Mouse (Mus musculus) cerebellum, postnatal 4 days (tissue): Measurements from ENCODE around the gene Hspa12b.

Source experiments
- DNase-seq, 2 experiments: peaks; one replicate each; pipeline ENCODE4 v3.0.0; 2022; ENCODE audit warnings: low spot score in 2 of 2, mixed read lengths in 1 of 2

Gene Hspa12b

DNA sequence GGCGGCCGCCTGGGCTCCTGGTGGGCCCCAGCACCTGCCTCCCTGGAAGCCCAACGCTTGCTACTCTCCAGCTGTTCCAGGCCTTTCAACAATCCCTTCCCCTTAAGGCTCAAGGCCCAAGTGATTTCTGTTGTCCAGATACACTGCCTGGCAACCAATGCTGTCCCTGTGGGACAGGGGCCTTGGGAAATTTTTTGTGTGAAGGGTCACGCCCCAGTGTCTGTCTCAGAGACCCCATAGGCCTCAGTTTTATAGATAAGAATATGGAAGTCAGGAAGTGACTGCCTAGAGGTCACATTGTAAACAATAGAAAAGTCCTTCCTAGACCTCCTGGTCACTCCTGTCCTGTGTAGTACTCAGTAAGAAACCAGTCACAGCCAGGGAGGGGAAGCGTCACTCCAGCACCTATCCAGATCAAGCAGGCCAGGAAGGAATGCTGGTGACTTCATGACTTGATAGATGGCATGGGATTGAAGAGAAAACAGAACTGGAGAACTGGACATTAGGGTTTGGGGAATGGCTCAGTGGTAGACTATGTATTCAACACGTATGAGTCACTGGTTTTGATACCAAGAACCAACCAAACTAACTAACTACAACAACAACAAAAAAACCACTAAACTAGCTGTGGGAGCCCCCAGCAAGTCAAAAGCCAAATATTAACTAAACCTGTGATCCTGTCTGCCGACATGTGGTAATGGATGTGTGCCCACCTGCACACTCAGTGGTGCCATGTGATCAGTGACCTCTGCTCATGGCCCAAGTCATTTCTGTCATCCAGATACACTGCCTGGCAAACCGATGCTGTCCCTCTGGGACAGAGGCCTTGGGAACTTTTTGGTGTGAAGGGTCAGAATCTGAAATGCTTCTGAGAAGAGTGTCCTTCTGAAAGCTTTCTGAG lies 21.5 kb downstream of the Hspa12b start:
- DNase-seq: no peak

DNA sequence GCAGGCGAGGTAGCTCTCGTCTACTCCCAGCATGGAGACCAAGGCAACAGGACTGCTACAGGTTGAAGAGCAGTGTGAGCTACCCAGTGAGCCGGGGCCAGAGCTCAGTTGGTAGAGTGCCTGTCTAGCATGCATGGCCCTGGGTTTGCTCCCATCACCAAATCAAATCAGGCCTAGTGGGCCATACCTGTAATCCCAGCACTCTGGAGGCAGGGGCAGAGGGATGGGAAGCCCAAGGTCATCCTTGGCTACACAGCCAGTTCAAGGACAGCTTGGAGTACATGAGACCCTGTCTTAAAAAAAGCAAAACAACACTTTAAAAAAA lies 22.1 kb downstream of the Hspa12b start:
- no peak for DNase-seq

DNA sequence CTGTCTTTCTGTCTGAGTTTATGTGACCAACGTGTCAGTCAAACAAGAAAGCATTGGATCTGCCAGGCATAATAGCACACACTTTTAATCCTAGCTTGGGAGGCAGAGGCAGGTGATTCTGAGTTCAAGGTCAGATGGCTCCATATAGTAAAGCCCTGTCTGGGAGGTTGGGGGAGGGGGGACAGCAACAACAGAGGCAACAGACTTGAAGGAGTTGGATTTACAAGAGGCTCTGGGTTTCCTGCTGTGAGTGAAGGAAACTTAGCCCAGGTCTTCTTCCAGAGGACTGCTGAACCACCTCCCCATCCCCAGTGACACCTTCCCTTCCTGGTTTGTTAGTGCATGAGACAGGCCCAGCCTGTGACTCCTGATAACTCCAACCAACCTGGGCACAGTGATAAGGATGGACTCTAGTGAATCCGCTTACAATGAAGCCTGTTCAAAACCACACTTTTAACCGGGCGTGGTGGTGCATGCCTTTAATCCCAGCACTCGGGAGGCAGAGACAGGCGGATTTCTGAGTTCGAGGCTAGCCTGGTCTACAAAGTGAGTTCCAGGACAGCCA lies 25.2 kb downstream of the Hspa12b start:
- DNase-seq: no peak

DNA sequence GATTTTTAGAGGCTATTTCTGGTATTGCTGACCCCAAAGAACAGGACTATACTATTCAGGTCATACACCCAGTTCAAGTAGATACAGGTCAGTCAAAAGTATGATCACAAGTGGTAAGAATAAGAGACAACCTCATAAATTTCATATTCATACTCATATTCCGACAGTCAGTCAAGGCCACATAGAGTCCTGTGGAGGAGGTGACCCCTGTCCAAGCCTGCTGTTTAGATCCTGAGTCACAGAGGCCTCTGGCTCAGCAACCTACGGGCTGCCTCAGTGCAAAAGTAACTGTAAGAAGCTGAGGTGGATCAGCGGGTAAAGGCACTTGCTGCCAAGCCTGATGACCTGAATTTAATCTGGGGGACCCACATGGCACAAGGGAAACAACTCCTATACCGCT lies 27.0 kb downstream of the Hspa12b start:
- no peak for DNase-seq

DNA sequence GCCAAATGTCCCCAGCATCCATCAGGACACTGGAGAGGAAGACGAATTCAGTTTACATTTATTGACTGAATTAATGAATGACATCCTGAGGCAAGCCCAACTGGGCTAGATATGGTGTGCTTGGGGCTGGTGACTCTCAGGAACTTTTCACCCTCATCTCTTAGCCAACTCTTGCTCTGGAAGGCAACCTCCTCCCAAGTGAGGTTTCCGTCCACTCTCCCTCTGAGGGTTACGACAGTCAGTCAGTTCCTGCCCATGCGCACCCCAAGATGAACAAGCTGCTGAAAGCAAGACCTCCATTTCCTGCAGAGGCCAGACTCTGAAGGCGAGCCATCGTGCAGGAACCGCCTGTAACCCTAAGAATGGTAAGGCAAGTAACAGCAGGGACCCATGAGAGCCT lies 29.9 kb downstream of the Hspa12b start:
- DNase-seq: no peak

DNA sequence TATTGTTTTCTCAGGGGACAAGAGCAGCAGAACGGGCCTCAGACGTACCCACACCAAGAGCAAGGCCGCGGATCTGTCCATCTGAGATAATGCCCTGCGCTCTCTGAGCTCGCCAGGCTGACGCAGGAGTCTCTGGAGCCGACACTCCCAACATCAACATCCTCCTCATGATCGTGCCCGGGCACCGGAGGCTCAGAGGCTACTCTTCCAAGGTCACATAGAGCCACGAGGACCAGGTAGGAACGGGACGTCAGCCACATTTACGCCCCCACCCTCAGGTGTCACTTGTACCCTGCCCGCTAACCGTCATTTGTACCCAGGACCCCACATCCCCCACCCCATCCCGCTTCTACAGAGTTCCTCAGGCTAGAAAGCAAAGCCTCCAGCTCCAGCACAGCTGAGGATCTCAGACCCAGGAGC lies 32.4 kb downstream of the Hspa12b start:
- no peak for DNase-seq

DNA sequence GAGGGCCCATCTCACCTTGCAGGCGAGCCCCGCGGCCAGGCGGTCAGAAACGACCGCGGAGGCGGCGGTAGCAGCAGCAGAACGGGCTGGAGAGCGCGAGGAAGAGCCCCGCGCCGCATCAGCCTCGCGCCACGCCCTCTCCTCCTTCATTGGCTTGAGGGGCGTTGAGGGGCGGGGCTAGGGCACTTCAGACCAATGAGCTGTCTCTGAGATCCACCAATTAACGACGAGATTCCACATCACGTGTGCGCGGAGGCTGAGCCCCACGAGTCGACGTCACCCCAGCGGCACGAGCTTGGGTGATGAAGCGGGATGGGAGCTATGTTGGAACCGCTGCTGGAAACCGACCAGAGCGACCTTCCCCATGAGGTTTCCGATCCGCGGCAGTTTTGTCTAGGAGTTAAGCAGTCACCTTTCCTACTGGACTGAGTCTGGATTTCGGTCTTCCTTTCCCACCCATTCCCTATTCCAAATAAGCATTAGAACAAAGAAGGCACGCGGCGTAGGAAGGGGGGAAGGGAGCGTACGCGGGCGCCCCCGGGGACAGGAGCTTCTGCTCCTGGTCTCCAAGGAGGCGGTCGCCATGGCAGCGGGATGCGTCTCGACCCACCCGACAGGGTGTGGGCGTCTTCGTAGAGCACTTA lies 33.0 kb downstream of the Hspa12b start, which contains the start of gene 1700037H04Rik:
Gene 1700037H04Rik, minus strand, starts transcription at position 144 of the 644 bp plus-strand sequence.
- peak; percentile 88 to 94 for DNase-seq

DNA sequence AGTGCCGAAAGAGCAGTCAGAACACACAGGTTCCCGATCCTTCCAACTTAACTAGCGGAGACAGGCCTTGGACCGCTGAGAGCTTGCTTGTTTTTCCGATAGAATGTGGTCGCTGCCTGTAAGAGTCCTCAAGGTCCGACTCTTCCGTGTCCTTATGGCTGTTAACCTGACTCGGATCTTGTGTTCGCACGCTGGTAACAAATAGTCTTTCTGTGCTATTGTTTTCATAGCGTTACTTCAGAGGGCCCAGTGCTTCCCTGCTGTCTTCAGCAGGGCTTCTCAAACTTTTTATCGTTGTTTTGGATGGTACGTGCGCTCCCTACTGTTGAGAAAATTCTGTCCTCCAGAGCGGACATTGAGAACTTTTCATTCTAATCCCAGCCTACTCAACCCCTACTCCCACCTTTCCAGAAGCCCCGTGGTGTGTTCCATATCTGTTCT lies 33.6 kb downstream of the Hspa12b start:
- DNase-seq: no peak

DNA sequence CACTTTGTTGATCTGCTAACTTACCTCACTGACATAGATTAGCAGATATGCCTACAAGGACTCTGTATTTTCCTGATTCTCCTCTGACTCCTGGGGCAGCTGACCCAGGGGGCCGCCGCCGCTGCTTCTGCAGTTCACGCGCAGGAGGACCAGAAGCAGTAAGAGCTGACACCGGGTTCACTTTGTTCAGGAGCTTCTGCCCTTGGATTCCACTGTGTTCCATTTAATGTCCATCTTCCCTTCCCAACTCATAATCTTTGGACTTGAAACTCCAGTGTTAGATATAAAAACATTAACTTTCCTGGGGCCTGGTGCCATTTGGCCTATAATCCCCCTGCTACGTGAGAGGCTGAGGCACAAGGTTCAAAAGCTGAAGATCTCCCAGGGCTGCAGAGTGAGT lies 36.8 kb downstream of the Hspa12b start:
- DNase-seq: no peak

DNA sequence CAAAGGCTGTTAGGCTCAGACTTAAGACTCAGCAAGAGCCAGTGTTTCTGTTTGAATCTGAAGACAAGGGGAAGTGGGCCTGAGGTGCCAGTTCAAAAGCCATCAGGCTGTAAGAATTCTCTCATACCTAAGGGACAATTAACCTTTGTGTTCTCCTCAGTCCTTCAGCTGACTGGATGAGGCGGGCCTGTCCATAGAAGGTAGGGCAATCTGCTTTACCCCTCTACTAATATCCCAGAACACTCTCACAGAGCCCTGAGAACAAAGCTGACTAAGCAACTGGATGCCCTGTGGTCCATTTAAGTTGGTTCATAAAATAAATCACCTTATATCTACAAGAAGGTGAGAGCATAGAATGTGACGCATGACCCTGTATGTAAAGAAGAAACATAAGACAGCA lies 39.1 kb downstream of the Hspa12b start:
- DNase-seq: no peak

DNA sequence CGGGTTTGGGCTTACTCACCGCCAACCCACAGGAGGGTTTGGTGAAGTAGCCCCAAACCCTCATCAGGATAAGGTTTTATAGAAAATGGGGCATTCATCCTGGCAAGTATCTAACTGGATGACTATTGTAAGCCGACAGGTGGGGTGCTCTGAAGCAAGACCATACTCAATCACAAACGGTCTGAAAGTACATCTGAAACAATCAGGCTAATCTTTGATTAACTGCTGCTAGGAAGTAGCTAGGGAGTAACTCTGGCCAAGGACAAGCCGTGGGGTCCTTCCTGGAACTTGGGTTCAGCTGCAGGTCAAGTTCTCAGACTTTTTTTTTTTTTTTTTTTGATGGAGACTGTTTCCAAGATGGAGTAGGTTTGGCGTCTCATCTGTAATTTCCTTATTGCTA lies 40.9 kb downstream of the Hspa12b start:
- no peak for DNase-seq

DNA sequence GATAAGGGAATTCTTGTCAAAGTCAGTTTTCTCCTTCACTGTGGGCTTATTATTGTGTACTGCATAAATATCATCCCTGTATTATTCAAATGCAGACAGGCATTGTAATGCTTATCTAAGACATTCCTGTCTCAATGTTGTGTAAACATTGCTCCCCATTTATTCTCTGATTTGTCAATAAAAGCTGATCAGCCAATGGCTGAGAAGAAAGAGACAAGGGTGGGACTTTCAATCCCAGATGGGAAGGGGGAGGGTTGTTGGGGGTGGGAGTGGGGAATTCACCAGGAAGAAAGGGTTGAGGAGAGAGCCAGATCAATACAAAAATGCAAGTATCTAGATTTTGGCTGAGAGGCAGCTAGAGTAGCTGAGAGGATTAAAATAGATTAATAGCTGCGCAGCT lies 41.8 kb downstream of the Hspa12b start:
- DNase-seq: no peak

DNA sequence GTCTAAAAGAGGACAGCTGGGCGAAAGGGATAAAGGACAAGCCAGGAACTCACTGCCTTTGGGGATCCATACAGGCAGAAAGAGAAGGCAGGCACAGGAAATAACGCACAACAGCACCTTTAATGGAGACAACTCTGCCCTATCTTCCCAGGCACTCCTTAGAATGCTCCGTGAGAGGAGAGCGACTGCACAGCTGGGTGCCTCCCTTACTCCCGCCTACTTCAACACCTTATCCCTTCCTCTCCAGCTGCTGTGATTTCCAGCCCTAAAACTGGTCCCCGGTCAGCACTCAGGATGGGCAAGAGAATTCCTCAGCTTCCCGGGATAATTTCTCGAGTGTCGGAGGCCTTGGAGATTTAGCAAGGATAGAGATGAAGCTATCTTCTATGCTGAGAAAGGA lies 43.9 kb downstream of the Hspa12b start:
- DNase-seq: no peak

DNA sequence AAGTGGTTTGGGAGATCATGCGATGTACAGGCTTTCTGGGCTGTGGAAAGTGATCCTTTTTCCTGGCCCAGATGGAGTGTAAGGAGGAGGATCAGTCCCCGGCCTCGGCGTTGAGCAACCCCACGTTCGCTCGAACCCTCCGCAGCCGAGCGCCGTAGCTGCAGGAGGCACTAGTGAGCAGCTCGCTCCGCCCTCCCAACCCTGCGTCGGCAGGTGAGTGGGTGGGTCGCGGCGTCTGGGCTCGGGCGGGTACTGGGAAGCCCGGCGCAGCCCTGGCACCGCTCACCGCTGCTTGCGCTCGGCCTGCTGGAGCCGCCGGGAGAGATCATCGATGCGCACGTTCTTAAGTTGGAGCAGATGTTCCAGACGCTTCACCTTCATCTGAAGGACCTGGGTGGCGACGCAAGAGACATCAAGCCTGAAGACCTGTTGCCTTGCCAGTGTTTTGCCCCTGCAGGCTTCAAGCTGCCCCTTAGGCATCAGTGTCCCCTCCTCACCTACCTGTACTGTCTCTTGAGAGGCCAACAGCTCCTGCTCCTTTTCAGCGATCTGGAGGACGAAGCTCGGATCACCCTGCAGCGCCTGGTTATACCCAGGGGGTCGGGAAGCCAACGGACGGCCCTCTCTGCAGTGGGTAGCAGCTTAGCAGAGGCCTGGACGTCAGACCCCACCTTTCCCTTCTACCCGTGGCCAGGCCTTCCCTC lies 44.5 kb downstream of the Hspa12b start:
- peak in 1 of 2 experiments; percentile 42 for DNase-seq

DNA sequence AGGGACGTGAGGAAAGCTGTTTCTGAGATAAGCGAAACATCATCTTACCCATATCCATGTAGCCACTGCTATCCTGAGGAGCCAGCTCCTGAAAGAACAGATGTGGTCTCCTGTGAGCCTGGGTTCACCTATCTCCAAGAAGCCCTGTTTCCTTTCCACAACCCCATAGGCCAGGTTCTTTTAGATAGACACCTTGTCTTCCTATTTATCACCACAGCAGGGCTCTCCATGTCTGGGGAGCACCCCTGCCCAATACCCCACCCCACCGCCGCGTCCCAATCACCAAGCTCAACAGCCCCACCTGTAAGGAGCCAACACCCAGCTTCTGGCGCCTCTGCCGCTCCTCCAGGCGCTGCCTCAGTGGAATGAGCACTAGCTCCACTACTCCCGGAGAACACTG lies 45.2 kb downstream of the Hspa12b start:
- DNase-seq: no peak

DNA sequence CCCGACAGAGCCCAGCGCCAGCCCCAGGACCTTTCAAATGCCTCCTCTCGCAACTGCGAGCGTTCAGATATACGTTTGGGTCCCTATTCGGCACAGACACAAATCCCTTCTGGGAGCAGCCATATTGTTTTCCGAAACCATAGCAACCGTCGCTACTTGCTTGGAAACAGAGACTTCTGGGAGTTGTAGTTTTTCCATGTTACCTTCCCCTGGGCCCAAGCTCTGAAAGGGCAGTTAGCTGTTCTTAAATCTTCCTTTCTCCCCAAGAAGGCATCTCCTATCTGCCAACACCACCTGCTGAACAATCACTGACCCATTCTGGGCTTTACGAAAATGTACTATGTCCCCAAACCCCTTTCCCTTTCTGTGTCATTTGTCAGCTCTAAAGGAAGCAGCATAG lies 47.6 kb downstream of the Hspa12b start:
- peak in 1 of 2 experiments; percentile 38 for DNase-seq

DNA sequence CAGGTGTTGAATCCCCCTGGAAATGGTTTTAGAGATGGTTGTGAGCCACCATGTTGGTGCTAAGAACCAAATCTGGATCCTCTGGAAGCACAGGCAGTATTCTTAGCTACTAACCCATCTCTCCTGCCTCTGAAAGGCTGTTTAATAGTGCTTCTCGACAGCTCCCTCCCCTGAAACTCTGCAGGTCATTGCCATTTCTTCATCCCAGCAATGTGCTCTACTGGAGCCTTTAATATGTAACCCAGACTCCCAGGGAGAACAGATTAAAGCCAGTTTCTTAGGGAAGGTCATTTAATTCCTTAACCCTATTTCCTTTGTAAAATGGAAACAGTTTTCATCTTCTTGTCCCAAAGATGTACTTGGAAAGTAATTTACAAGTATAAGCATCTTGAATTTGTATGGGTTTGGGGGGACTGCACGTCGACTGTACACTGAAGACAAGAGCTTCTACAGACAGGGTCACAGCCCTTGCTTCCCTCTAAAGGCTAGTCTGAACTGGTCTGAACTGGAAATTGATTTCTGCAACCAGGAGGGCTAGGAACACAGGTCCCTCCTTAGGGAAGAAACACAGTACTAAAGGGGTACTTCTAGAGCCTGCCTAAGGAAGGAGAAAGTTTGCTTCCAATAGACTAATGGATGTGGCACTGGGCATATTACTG lies 48.3 kb downstream of the Hspa12b start:
- DNase-seq: no peak

DNA sequence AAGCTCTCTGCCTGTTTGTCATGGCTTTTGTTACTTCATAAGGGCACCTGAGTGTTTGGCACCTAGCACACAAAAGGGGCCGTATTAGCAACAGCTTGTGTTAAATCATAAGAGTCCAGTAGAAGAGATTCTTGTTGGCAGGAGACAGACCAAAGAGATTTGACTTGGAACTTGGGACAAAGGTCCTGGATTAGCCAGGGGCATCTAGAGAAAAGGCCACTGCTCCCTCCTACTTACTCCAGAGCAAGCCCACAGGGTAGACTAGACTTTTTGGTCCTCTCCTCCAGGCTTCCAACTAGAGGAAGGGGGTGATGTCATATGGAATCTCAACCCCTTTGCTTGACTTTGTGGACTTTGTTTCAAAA lies 48.8 kb downstream of the Hspa12b start:
- DNase-seq: no peak

DNA sequence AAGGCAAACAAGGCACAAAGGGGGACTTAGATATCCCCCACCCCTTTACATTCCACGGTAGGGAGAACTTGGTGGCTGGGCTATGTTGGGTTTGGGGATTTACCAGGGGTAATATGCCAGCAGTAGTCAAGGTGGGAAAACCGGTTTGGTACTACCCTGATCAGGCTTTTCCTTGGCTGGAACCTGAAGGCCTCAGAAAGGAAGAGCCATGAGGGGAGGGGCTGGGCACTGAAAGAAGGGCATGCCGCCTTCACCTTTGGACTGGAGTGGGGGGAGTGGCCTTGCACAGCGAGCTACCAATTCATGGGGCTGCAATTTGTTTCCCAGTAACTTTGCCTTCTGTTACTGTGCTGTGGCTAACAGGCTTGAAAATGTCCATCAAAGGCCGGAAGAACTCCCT lies 49.4 kb downstream of the Hspa12b start:
- no peak for DNase-seq

DNA sequence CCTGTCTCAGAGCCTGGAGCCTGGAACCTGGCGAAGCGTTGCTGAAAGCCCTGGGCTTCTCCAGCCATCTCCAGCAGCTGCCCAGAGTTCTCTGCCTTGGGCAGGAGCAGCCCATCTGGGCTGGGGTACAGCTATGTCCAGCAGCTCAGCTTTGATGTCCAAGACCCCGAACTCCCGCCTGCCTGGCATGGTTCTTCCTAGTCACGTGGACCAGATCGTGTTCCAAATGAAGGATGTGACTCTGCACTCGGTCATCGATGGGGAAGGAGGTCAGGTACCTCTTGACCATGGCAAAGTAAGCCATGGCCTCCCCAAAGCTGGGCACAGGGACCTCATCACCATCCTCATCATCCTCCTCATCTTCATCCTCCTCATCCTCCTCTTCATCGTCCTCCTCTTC lies 50.9 kb downstream of the Hspa12b start:
- DNase-seq: no peak

DNA sequence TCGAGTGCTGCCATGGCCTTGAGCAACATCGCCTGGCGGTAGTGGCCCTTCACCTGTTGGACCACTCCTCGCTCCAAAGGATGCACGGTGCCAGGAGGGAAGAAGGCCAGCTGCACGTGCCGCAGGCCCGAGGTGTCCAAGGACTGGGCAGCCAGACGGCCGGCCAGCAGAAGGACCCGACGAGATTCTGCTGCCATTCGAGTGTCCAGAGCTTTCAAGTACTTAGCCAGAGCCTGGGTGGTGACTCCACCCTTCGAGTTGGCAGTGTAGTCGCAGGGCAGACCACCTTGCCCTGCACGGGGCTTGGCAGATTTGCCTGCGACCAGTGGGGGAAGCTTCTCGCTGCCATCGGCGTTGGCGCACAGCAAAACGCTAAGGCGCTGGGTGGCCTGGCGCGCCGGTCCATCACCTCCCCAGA lies 51.8 kb downstream of the Hspa12b start:
- peak in 1 of 2 experiments; percentile 23 for DNase-seq
